Comparison of ENCODE assay signal across 36 mouse cellular contexts in the genomic region with DNA sequence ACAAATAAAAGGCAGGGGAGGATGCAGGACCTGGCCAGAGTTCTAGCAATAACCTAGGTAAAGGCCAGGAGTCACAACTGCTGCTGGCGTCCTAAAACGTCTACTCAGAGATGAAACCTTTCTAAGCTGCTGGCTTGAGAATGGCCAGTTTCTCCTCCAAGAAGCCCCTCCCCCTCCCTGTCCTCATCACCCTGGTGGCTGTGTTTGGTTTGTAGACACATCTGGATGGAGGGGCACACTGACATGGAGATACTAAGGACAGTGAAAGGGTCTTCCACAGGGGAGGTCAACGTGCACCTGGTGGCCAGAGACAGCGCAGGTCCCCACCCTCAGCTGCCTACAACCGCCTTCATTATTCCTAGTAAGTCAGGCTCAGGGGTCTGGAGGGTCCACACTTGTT. TPM values are rescaled to one million over a fixed set of nuclear protein-coding genes. Genes with fewer than 3 reads are reported as not detected.
"Had no signal": no experiment of that assay in that cellular context is flagged by ENCODE, and none has a peak within 500 bp of the region (broad histone marks: within the 10 kb centered on the region; RNA-seq: fewer than 3 reads in every experiment).

No protein-coding gene starts in this region.

- H3K9ac ChIP-seq: limb, embryonic 12.5 days; limb, embryonic 13.5 days; limb, embryonic 15.5 days; liver, embryonic 12.5 days; liver, embryonic 13.5 days; liver, embryonic 14.5 days; liver, embryonic 15.5 days; liver, postnatal 0 days; lung, embryonic 14.5 days; lung, embryonic 15.5 days; midbrain, embryonic 12.5 days; midbrain, embryonic 13.5 days; midbrain, embryonic 15.5 days had no signal

- H3K4me3 ChIP-seq: megakaryocyte, embryonic 14.5 days; myocyte had no signal

- H3K9me3 ChIP-seq: limb, embryonic 10.5 days; limb, embryonic 13.5 days; limb, embryonic 15.5 days; liver, embryonic 12.5 days; liver, embryonic 15.5 days; lung, embryonic 15.5 days; midbrain, embryonic 10.5 days; midbrain, embryonic 12.5 days; midbrain, embryonic 13.5 days; midbrain, embryonic 15.5 days had no signal

- DNase-seq: left cerebral cortex, postnatal 4 days; liver; liver, embryonic 13.5 days; liver, postnatal 0 days; lung, adult 2 months; lung, embryonic 14.5 days; lung, postnatal 10 days; lung, postnatal 14 days; lung, postnatal 4 days had no signal

- H3K27ac ChIP-seq: limb, embryonic 10.5 days; limb, embryonic 12.5 days; limb, embryonic 13.5 days; limb, embryonic 15.5 days; liver, embryonic 12.5 days; liver, embryonic 13.5 days; liver, embryonic 14.5 days; liver, embryonic 15.5 days; lung, embryonic 15.5 days; macrophage; midbrain, embryonic 10.5 days; midbrain, embryonic 12.5 days; midbrain, embryonic 13.5 days; midbrain, embryonic 15.5 days had no signal

- H3K36me3 ChIP-seq: limb, embryonic 10.5 days; limb, embryonic 12.5 days; limb, embryonic 13.5 days; limb, embryonic 15.5 days; liver, embryonic 12.5 days; liver, embryonic 13.5 days; liver, embryonic 15.5 days; lung, embryonic 15.5 days; midbrain, embryonic 10.5 days; midbrain, embryonic 12.5 days; midbrain, embryonic 13.5 days; midbrain, embryonic 15.5 days had no signal

RNA-seq across cellular contexts. Expression of a gene that starts 3.7 kb away (rescaled TPM):
- total RNA-seq: megakaryocyte progenitor cell, adult 5-6 weeks; monocyte, adult 5-6 weeks had no signal
- polyA plus RNA-seq: liver, embryonic 16.5 days; lung, postnatal 0 days; macrophage; midbrain, embryonic 11.5 days; myocyte had no signal

RNA-seq across cellular contexts. Expression of a gene that starts 40.2 kb away (rescaled TPM):
- total RNA-seq: left cerebral cortex, postnatal 4 days; megakaryocyte progenitor cell, adult 5-6 weeks; megakaryocyte, adult 5-6 weeks; megakaryocyte-erythroid progenitor cell, adult 5-6 weeks; midbrain, postnatal 0 days; monocyte, adult 5-6 weeks had no signal
- polyA plus RNA-seq: limb, embryonic 10.5 days; limb, embryonic 11.5 days; limb, embryonic 12.5 days; lung, embryonic 14.5 days; lung, embryonic 15.5 days; lung, embryonic 16.5 days; macrophage; midbrain, embryonic 10.5 days; midbrain, embryonic 11.5 days; midbrain, embryonic 12.5 days; midbrain, embryonic 13.5 days; midbrain, embryonic 16.5 days; midbrain, postnatal 0 days; myocyte; neural tube, embryonic 11.5 days had no signal
